Mouse (Mus musculus) heart, postnatal 0 days (tissue): ENCODE data around the gene Serinc5.

Experiments
- CTCF ChIP-seq: IDR thresholded peaks from 2 replicates; pipeline ENCODE4 v1.5.1; 2016; ENCODE audit warnings: antibody characterized with exemption, control low read depth, low read depth
- EP300 ChIP-seq: IDR thresholded peaks from 2 replicates; pipeline ENCODE4 v1.6.1; 2016; ENCODE audit warnings: antibody characterized with exemption, low read depth

GRCm38 (mm10) chr13:92699395-92699794 is 88.5 kb downstream of the Serinc5 start:
- TF ChIP-seq CTCF (no peak), EP300 (no peak)
